Mouse (Mus musculus) erythroblast, embryonic 14.5 days (primary cell): Measurements from ENCODE around the gene Tmem170. TPM values are rescaled to one million over a fixed set of nuclear protein-coding genes. Genes with fewer than 3 reads are reported as not detected.
A peak's percentile ranks its signal among the peaks of the same experiment; 100 is the strongest.

Source experiments
- H3K27me3 ChIP-seq: 2 replicates; pipeline ENCODE4 v1.6.1; 2012; ENCODE audit warnings: inconsistent platforms; ENCODE audit not compliant: control insufficient read depth
- H3K36me3 ChIP-seq: 2 replicates; pipeline ENCODE4 v1.6.1; 2012; ENCODE audit warnings: mild to moderate bottlenecking, inconsistent platforms; ENCODE audit not compliant: control insufficient read depth
- H3K4me1 ChIP-seq: 2 replicates; pipeline ENCODE4 v1.6.1; 2012; ENCODE audit warnings: inconsistent platforms; ENCODE audit not compliant: control insufficient read depth
- H3K4me3 ChIP-seq: replicated peaks from 2 replicates; pipeline ENCODE3; 2012; ENCODE audit warnings: moderate library complexity, mild to moderate bottlenecking, inconsistent platforms
- H3K9me3 ChIP-seq: 2 replicates; pipeline ENCODE4 v1.6.1; 2012; ENCODE audit warnings: low read length, inconsistent platforms, mixed read lengths; ENCODE audit not compliant: control insufficient read depth
- GATA1 ChIP-seq: IDR thresholded peaks from 2 replicates; pipeline ENCODE4 v1.6.1; 2012; ENCODE audit warnings: low read length, inconsistent platforms, mixed read lengths
- TAL1 ChIP-seq: IDR thresholded peaks from 3 replicates; pipeline ENCODE4 v1.6.1; 2012; ENCODE audit warnings: low read length, inconsistent platforms, mixed read lengths
- polyA plus RNA-seq: library from polyadenylated mRNA; stranded (reverse); fragments of >175 nt; gene quantifications from 2 replicates; pipeline ENCODE4 v1.2.3, GENCODE M21; 2012

Gene Tmem170
- polyA plus RNA-seq, 1 experiment, result 0.07 TPM

DNA sequence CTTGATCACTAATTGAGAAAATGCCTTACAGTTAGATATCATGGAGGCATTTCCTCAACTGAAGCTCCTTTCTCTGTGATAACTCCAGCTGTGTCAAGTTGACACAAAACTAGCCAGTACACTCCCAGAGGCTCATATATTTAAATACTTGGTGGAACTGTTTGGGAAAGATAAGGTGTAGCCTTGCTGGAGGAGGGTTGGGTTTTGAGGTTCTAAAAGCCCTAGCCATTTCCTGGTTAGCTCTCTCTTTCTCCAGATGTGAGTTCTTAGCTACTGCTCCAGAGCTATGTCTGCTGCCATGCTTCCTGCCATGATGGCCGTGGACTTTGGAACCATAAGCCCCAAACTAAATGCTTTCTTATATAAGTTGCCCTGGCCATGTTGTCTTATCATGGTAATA lies 10.9 kb upstream of the Tmem170 start:
- peaks cover 5% of the 10 kb centered on the region; the same call in 1 of the 2 replicates for H3K9me3 ChIP-seq
- TF ChIP-seq TAL1 (no peak), GATA1 (no peak)
- peaks cover 23% of the 10 kb centered on the region for H3K4me1 ChIP-seq
- H3K36me3 ChIP-seq, result no peaks in the 10 kb centered on the region
- H3K27me3 ChIP-seq, result peaks cover 39% of the 10 kb centered on the region
- H3K4me3 ChIP-seq, result no peak overlapping the region

GRCm38 (mm10) chr8:111883615-111884014 lies 7.1 kb upstream of the Tmem170 start:
- H3K4me3 ChIP-seq, result no peak overlapping the region
- TF ChIP-seq GATA1 (no peak), TAL1 (no peak)
- H3K4me1 ChIP-seq, result peaks cover 23% of the 10 kb centered on the region
- peaks cover 4% of the 10 kb centered on the region for H3K27me3 ChIP-seq
- no peaks in the 10 kb centered on the region for H3K36me3 ChIP-seq
- no peaks in the 10 kb centered on the region for H3K9me3 ChIP-seq

DNA sequence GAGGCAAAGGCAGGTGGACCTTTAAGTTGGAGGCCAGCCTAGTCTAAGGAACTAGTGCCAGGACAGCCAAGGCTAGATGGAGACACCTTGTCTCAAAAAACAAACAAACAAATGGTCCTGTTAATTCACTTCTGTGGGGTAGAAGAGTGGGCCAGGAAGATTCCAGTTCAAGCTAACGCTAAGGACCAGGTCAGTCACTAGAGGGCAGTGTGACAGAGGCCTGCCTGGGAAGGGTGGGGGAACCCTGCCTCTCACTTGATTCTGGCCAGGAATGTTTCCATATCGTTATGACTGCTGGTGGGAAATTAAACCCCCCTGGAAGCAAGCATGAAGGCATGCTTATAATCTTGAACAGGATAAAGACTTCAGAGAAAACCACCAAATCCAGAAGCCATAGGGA lies 5.0 kb upstream of the Tmem170 start:
- Histone ChIP-seq H3K4me1 (peaks cover 16% of the 10 kb centered on the region), H3K27me3 (no peaks in the 10 kb centered on the region), H3K9me3 (peaks cover 3% of the 10 kb centered on the region; the same call in 1 of the 2 replicates), H3K4me3 (no peak overlapping the region), H3K36me3 (no peaks in the 10 kb centered on the region)
- no peak for TF ChIP-seq GATA1
- no peak for TF ChIP-seq TAL1

GRCm38 (mm10) chr8:111877711-111878110 lies 1.2 kb upstream of the Tmem170 start:
- peaks cover 23% of the 10 kb centered on the region for H3K4me1 ChIP-seq
- no peak overlapping the region for H3K4me3 ChIP-seq
- no peak for TF ChIP-seq GATA1
- no peak for TF ChIP-seq TAL1
- H3K36me3 ChIP-seq, result peaks cover 4% of the 10 kb centered on the region
- H3K9me3 ChIP-seq, result peaks cover 3% of the 10 kb centered on the region; the same call in 1 of the 2 replicates
- no peaks in the 10 kb centered on the region for H3K27me3 ChIP-seq

GRCm38 (mm10) chr8:111875758-111876157 lies 792 bp downstream of the Tmem170 start:
- peaks cover 3% of the 10 kb centered on the region; the same call in 1 of the 2 replicates for H3K9me3 ChIP-seq
- peaks cover 8% of the 10 kb centered on the region for H3K36me3 ChIP-seq
- H3K27me3 ChIP-seq, result no peaks in the 10 kb centered on the region
- H3K4me1 ChIP-seq, result peaks cover 23% of the 10 kb centered on the region
- peak overlapping the region; percentile 85 for H3K4me3 ChIP-seq
- TF ChIP-seq TAL1, result no peak
- TF ChIP-seq GATA1, result no peak

- peaks cover 13% of the 10 kb centered on the region for H3K36me3 ChIP-seq
- no peak for TF ChIP-seq GATA1
- no peak for TF ChIP-seq TAL1
- no peaks in the 10 kb centered on the region for H3K27me3 ChIP-seq
- no peaks in the 10 kb centered on the region for H3K9me3 ChIP-seq
- peaks cover 13% of the 10 kb centered on the region for H3K4me1 ChIP-seq
- H3K4me3 ChIP-seq, result no peak overlapping the region
Measured at GRCm38 (mm10) chr8:111871278-111871677, 5.3 kb downstream of the Tmem170 start.

DNA sequence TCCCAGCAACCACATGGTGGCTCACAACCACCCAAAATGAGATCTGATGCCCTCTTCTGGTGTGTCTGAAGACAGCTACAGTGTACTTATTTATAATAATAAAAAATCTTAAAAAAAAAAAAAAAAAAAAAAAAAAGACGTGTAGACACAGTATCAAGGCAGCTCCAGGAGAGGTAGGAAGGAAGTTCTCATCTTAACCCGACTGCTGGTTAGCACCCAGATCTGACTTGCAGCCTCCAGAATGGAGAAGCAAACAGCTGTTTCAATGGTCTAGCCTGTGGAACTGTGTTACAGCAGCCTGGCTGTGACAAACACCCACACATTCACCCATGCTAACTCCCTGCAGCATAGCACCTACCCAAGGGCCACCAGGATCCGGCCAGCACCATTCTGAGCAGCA lies 6.2 kb downstream of the Tmem170 start:
- no peak for TF ChIP-seq TAL1
- TF ChIP-seq GATA1, result no peak
- peaks cover 4% of the 10 kb centered on the region for H3K4me1 ChIP-seq
- peaks cover 19% of the 10 kb centered on the region for H3K36me3 ChIP-seq
- no peaks in the 10 kb centered on the region for H3K27me3 ChIP-seq
- H3K9me3 ChIP-seq, result no peaks in the 10 kb centered on the region
- no peak overlapping the region for H3K4me3 ChIP-seq

DNA sequence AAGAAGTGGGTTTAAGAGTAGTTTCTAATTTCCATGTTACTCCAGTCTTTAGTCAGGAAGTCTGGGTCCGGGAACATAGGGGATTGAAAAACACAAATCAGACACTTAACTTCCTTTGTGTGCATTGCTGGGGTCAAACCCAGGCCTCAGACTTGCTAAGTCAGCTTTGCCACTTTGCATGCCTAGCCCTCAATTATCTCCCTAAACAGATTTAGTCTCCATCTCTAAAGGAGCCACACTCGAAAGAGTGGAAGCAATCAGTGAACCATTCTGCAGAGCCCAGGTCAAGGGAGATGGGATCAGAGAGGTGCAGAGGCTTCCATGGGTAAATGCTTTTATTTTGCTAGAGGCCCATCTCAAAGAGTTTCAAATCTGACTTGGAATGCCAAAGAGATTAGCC lies 7.9 kb downstream of the Tmem170 start:
- H3K36me3 ChIP-seq, result peaks cover 19% of the 10 kb centered on the region
- no peaks in the 10 kb centered on the region; the same call in 1 of the 2 replicates for H3K4me1 ChIP-seq
- H3K27me3 ChIP-seq, result no peaks in the 10 kb centered on the region
- no peaks in the 10 kb centered on the region for H3K9me3 ChIP-seq
- H3K4me3 ChIP-seq, result no peak overlapping the region
- TF ChIP-seq TAL1, result no peak
- no peak for TF ChIP-seq GATA1

DNA sequence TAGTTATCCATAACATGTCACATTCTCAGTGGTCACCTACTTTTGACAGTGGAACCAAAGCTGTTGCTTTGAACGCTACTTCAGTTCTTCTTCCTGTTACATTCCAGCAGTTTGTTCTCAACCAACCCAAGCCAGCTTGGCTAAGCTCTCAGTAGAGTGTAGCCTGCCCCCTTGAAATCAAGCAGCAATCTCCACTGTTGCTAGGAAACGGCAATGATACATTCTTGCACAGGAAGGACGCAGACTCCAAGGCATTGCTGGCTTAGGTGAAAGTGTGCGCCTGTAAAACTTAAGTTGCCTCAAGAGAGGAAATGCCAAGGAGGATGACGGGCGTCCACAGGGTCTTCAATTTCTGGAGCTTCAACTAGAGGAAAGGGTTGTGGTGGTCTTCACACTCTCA lies 10.7 kb downstream of the Tmem170 start:
- H3K4me1 ChIP-seq, result no peaks in the 10 kb centered on the region; the same call in 1 of the 2 replicates
- H3K9me3 ChIP-seq, result no peaks in the 10 kb centered on the region
- TF ChIP-seq TAL1, result no peak
- TF ChIP-seq GATA1, result no peak
- no peak overlapping the region for H3K4me3 ChIP-seq
- no peaks in the 10 kb centered on the region for H3K27me3 ChIP-seq
- H3K36me3 ChIP-seq, result peaks cover 14% of the 10 kb centered on the region
